ENCODE assay signal across 26 mouse cellular contexts in genomic region chr1:65337768-65338167, GRCm38 (mm10). TPM values are rescaled to one million over a fixed set of nuclear protein-coding genes. Genes with fewer than 3 reads are reported as not detected.
DNase-seq lines count a peak whose midpoint lies in the region; ATAC-seq and TF ChIP-seq lines count a peak whose summit lies in the region.
"Had no signal": no experiment of that assay in that cellular context is flagged by ENCODE, and none has a peak within 500 bp of the region (broad histone marks: within the 10 kb centered on the region; RNA-seq: fewer than 3 reads in every experiment).

No protein-coding gene starts in this region.

- peak overlapping the region; percentile 52; the same call in 1 of the 2 replicates for H3K27ac ChIP-seq in liver, adult 2 months (replicated peaks; ENCODE audit: insufficient read depth, low read depth, low read length)
- no peak overlapping the region for H3K27ac ChIP-seq in liver, embryonic 12.5 days
- H3K27ac ChIP-seq in left cerebral cortex, adult 2 months = no peak overlapping the region
- H3K27ac ChIP-seq: embryonic facial prominence, embryonic 10.5 days; forebrain, embryonic 13.5 days; heart, adult 2 months; hindbrain, embryonic 12.5 days had no signal

- H3K4me3 ChIP-seq in liver, adult 2 months (ENCODE audit: insufficient read depth, low read depth, low read length) = no peak overlapping the region
- H3K4me3 ChIP-seq in liver, embryonic 12.5 days = no peak overlapping the region
- H3K4me3 ChIP-seq in left cerebral cortex, adult 2 months = no peak overlapping the region
- H3K4me3 ChIP-seq: embryonic facial prominence, embryonic 10.5 days; forebrain, embryonic 13.5 days; heart, adult 2 months; heart, embryonic 12.5 days; hindbrain, embryonic 12.5 days had no signal

- no peak for ATAC-seq in liver, embryonic 12.5 days
- ATAC-seq: activated CD4-positive, CD25-positive, alpha-beta regulatory T cell, adult 4 months; forebrain, embryonic 13.5 days; forebrain, postnatal 0 days; hindbrain, embryonic 16.5 days; inflammation-experienced regulatory T-cells, adult 6 months; Patski had no signal

- TF ChIP-seq CTCF in liver, adult 2 months (IDR thresholded peaks at IDR 0.05; ENCODE audit: low read depth, low read length) = no peak
- no peak for TF ChIP-seq CTCF in left cerebral cortex, adult 2 months (IDR thresholded peaks at IDR 0.05)

- intact Hi-C loops in left cerebral cortex, adult 2 months (cut with DNase I) = no loop called here

- no peaks in the 10 kb centered on the region for H3K9me3 ChIP-seq in liver, embryonic 12.5 days (replicated peaks)
- H3K9me3 ChIP-seq: embryonic facial prominence, embryonic 10.5 days; forebrain, embryonic 13.5 days; heart, embryonic 12.5 days; hindbrain, embryonic 12.5 days had no signal

- H3K27me3 ChIP-seq in liver, adult 2 months (ENCODE audit: control insufficient read depth, insufficient read depth, low read length) = no peaks in the 10 kb centered on the region
- no peaks in the 10 kb centered on the region for H3K27me3 ChIP-seq in liver, embryonic 12.5 days (replicated peaks)
- H3K27me3 ChIP-seq: CH12.LX; forebrain, embryonic 13.5 days; heart, embryonic 12.5 days; hindbrain, embryonic 12.5 days had no signal

- no peaks in the 10 kb centered on the region for H3K36me3 ChIP-seq in liver, adult 2 months (ENCODE audit: control insufficient read depth, insufficient read depth, low read length)
- no peaks in the 10 kb centered on the region for H3K36me3 ChIP-seq in liver, embryonic 12.5 days
- H3K36me3 ChIP-seq: embryonic facial prominence, embryonic 10.5 days; heart, embryonic 12.5 days; hindbrain, embryonic 12.5 days had no signal

- no peaks in the 10 kb centered on the region for H3K79me2 ChIP-seq in liver, adult 2 months (ENCODE audit: control insufficient read depth, insufficient read depth, low read length)

- H3K9ac ChIP-seq in liver, adult 2 months (ENCODE audit: low read depth, low read length) = no peak overlapping the region
- no peak overlapping the region for H3K9ac ChIP-seq in liver, embryonic 12.5 days
- H3K9ac ChIP-seq: forebrain, embryonic 13.5 days; forebrain, postnatal 0 days; heart, embryonic 12.5 days; hindbrain, embryonic 12.5 days had no signal

- no peak for TF ChIP-seq POLR2A in liver, adult 2 months (IDR thresholded peaks at IDR 0.05; ENCODE audit: extremely low read depth, insufficient read depth, low read length)

- 17% methylated on average over 2 of the region's 2 CpGs for WGBS in liver, adult 2 months
- WGBS in liver, embryonic 12.5 days (ENCODE audit: insufficient replicate concordance) = 56% methylated on average over 2 of the region's 2 CpGs

- H3K4me1 ChIP-seq in liver, adult 2 months (ENCODE audit: control insufficient read depth, insufficient read depth, low read length) = peaks cover 2% of the 10 kb centered on the region
- no peaks in the 10 kb centered on the region for H3K4me1 ChIP-seq in liver, embryonic 12.5 days
- H3K4me1 ChIP-seq: embryonic facial prominence, embryonic 10.5 days; forebrain, embryonic 13.5 days; heart, embryonic 12.5 days; hindbrain, embryonic 12.5 days had no signal

- no peak overlapping the region for H3K4me2 ChIP-seq in liver, embryonic 12.5 days
- H3K4me2 ChIP-seq: forebrain, embryonic 13.5 days; heart, embryonic 12.5 days; hindbrain, embryonic 12.5 days had no signal

- DNase-seq in liver, adult 2 months (ENCODE audit: extremely low read depth, low read depth, low spot score) = peak; percentile 80
- DNase-seq in adipocyte (ENCODE audit: low spot score) = peak; percentile 7
- DNase-seq in adrenal gland, postnatal 14 days = peak; percentile 29
- no peak for DNase-seq in heart, adult 9 months (ENCODE audit: low spot score in 2 of 2)
- no peak for DNase-seq in urinary bladder, postnatal 4 days (ENCODE audit: low spot score in 2 of 2)
- DNase-seq in left cerebral cortex, adult 2 months (ENCODE audit: extremely low spot score in 1 of 2, low spot score in 2 of 2) = no peak
- DNase-seq: cerebellum, adult 18-20 months; cerebellum, adult 9-11 months; cerebellum, postnatal 36 days; forebrain, postnatal 0 days; gastrocnemius, postnatal 14 days; heart, adult 2 months; kidney, adult 18-20 months had no signal

RNA-seq across cellular contexts. Expression of gene Pth2r, which starts 55.9 kb away (rescaled TPM):
- not detected in 2 replicates for total RNA-seq in liver, adult 2 months (2014; rRNA removed)
- not detected in 2 replicates for polyA plus RNA-seq in liver, adult 2 months (2012; rRNA removed)
- not detected in 2 replicates for polyA plus RNA-seq in liver, embryonic 12.5 days (2016; fragmentation: Nextera tagmentation; extraction: Ambion mirVana)
- not detected in 2 replicates for total RNA-seq in adrenal gland, postnatal 14 days (2021)
- 1 to 10 TPM; 1.4 to 1.8 TPM for total RNA-seq in left cerebral cortex, adult 2 months (2021)
- total RNA-seq: CH12.LX; gastrocnemius, adult 18-20 months; gastrocnemius, postnatal 14 days; heart, adult 2 months; heart, postnatal 25 days had no signal
- polyA plus RNA-seq: activated CD4-positive, CD25-positive, alpha-beta regulatory T cell, adult 4 months; heart, adult 2 months; heart, embryonic 12.5 days; heart, embryonic 16.5 days; inflammation-experienced regulatory T-cells, adult 6 months had no signal

Comparison
In these comparisons a context has a peak if more than half of its experiments do, and no peak if none do; other contexts are left out.
1. DNase-seq: peak in liver, adult 2 months (single experiment), adipocyte (single experiment) and adrenal gland, postnatal 14 days (single experiment); none in heart, adult 9 months (0 of 2), urinary bladder, postnatal 4 days (0 of 2) and left cerebral cortex, adult 2 months (0 of 2).